Mouse (Mus musculus) gastrocnemius, postnatal 14 days (tissue): ENCODE measurements around the gene Fbxo27. TPM values are rescaled to one million over a fixed set of nuclear protein-coding genes. Genes with fewer than 3 reads are reported as not detected.
"Not testable (repeated sequence)": the region's sequence is repeated elsewhere in the genome, so short reads cannot be mapped to it uniquely, and the experiment has no call there.

Experiments
- DNase-seq: peaks from one replicate; pipeline ENCODE4 v3.0.0; 2021; ENCODE audit warnings: mixed read lengths
- intact Hi-C: fragments of 180-260 bp; cut with DNase I; formaldehyde crosslinking; loops from one replicate; pipeline ENCODE4 v1.15.1; 2025; ENCODE audit warnings: low total_unique reads
- long read RNA-seq, 2 experiments: library from polyadenylated mRNA; stranded (forward); transcript quantifications; one replicate each; pipeline ENCODE4 v2.0.0; 2021
- total RNA-seq, 2 experiments: library from RNA; stranded (reverse); gene quantifications; 2 replicates each; pipeline ENCODE4 v1.2.3; 2021

Fbxo27 gene
- 1 to 10 TPM in 1 of 2 experiments, under 1 TPM in 1; 0.82 to 1.4 TPM for total RNA-seq
- long read RNA-seq, experiment 1 = 0 reads
- long read RNA-seq, experiment 2 = 0 reads

GRCm38 (mm10) chr7:28692545-28693320 lies at the start of gene Fbxo27:
Fbxo27 (plus strand) TSS chr7:28692849.
- intact Hi-C loops = no loop called here
- DNase-seq = peak; percentile 20

- intact Hi-C loops = no loop called here
- DNase-seq = no peak
Observed at GRCm38 (mm10) chr7:28645366-28645765, 47.3 kb upstream of the Fbxo27 start.

GRCm38 (mm10) chr7:28645947-28646475 lies 46.6 kb upstream of the Fbxo27 start:
- intact Hi-C loops = no loop called here
- no peak for DNase-seq

- intact Hi-C loops = no loop called here
Observed at GRCm38 (mm10) chr7:28647016-28647415, 45.6 kb upstream of the Fbxo27 start.

GRCm38 (mm10) chr7:28651157-28651556 lies 41.5 kb upstream of the Fbxo27 start:
- DNase-seq = no peak
- intact Hi-C loops = no loop called here

More at GRCm38 (mm10) chr7:28647016-28647415, 45.6 kb upstream of the Fbxo27 start:
- DNase-seq = no peak

GRCm38 (mm10) chr7:28656430-28656829 lies 36.2 kb upstream of the Fbxo27 start:
- no peak for DNase-seq

GRCm38 (mm10) chr7:28665620-28666579 lies 26.7 kb upstream of the Fbxo27 start:
- DNase-seq = no peak
- intact Hi-C loops = no loop called here

More at GRCm38 (mm10) chr7:28656430-28656829, 36.2 kb upstream of the Fbxo27 start:
- intact Hi-C loops = no loop called here

- no peak for DNase-seq
- intact Hi-C loops = no loop called here
Observed at GRCm38 (mm10) chr7:28671172-28671571, 21.5 kb upstream of the Fbxo27 start.

- no peak for DNase-seq
- intact Hi-C loops = no loop called here
Observed at GRCm38 (mm10) chr7:28672276-28672675, 20.4 kb upstream of the Fbxo27 start.

- intact Hi-C loops, DNase-seq: not testable (repeated sequence)
Observed at GRCm38 (mm10) chr7:28672786-28673185, 19.9 kb upstream of the Fbxo27 start.

GRCm38 (mm10) chr7:28674994-28675393 lies 17.7 kb upstream of the Fbxo27 start:
- no peak for DNase-seq
- intact Hi-C loops = no loop called here

- intact Hi-C loops = no loop called here
- DNase-seq = peak; percentile 20
Observed at GRCm38 (mm10) chr7:28675746-28676145, 16.9 kb upstream of the Fbxo27 start.

- no peak for DNase-seq
- intact Hi-C loops = no loop called here
Observed at GRCm38 (mm10) chr7:28676811-28677541, 15.7 kb upstream of the Fbxo27 start.

GRCm38 (mm10) chr7:28677624-28678023 lies 15.0 kb upstream of the Fbxo27 start:
- intact Hi-C loops = no loop called here
- no peak for DNase-seq

GRCm38 (mm10) chr7:28691075-28691474 lies 1.6 kb upstream of the Fbxo27 start:
- no peak for DNase-seq
- intact Hi-C loops = no loop called here

- DNase-seq = peak; percentile 48
- intact Hi-C loops = no loop called here
Observed at GRCm38 (mm10) chr7:28693321-28693966, 795 bp downstream of the Fbxo27 start.

GRCm38 (mm10) chr7:28694423-28694822 lies 1.8 kb downstream of the Fbxo27 start:
- intact Hi-C loops = no loop called here
- no peak for DNase-seq

GRCm38 (mm10) chr7:28694966-28695511 lies 2.4 kb downstream of the Fbxo27 start:
- no peak for DNase-seq
- intact Hi-C loops = no loop called here

GRCm38 (mm10) chr7:28697277-28697676 lies 4.6 kb downstream of the Fbxo27 start:
- DNase-seq = no peak
- intact Hi-C loops = no loop called here
